9 mouse cellular contexts compared by ENCODE assay signal in the genomic region with DNA sequence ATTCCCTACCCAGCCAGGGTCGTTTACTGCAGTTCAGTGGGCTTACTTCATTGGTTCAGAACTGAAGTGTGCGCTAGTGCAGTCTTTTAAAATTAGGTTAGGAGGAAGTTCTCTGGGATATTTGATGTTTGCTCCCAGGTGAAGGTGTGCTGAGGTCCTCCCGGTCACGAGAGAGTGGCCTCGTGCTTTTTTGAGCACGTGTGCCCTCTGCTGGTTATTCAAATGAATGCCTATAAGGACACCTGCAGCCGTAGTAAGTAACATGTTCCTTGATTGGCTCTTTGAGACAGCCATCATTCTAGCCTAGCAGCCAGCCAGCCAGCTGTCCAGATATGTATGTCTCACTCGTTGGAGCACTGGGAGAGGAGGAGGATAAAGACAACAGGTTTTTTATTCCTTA. TPM values are rescaled to one million over a fixed set of nuclear protein-coding genes. Genes with fewer than 3 reads are reported as not detected.
A peak's percentile ranks its signal among the peaks of the same experiment; 100 is the strongest.
DNase-seq lines count a peak whose midpoint lies in the region; ATAC-seq lines count a peak whose summit lies in the region.
"Had no signal": no experiment of that assay in that cellular context is flagged by ENCODE, and none has a peak within 500 bp of the region (broad histone marks: within the 10 kb centered on the region; RNA-seq: fewer than 3 reads in every experiment).

No protein-coding gene starts in this region.

- no peaks in the 10 kb centered on the region for H3K4me1 ChIP-seq in stomach, embryonic 16.5 days (ENCODE audit: control insufficient read depth, insufficient read depth, low read length)
- H3K4me1 ChIP-seq: liver, embryonic 13.5 days had no signal

- H3K4me3 ChIP-seq in stomach, embryonic 16.5 days (replicated peaks; ENCODE audit: low read length): no peak overlapping the region
- H3K4me3 ChIP-seq: liver, embryonic 13.5 days had no signal

- no peaks in the 10 kb centered on the region for H3K27me3 ChIP-seq in stomach, embryonic 16.5 days (ENCODE audit: control insufficient read depth, insufficient read depth, low read length)

- no peak overlapping the region for H3K27ac ChIP-seq in stomach, embryonic 16.5 days (ENCODE audit: low read length)
- H3K27ac ChIP-seq: liver, embryonic 13.5 days had no signal

- ATAC-seq in megakaryocyte, adult 5-6 weeks (ENCODE audit: poor library complexity, severe bottlenecking): peak; percentile 73
- ATAC-seq in stomach, embryonic 16.5 days (ENCODE audit: insufficient read depth, low FRiP score): peak; percentile 76; the same call in 1 of the 2 replicates

- H3K36me3 ChIP-seq in stomach, embryonic 16.5 days (ENCODE audit: control insufficient read depth, insufficient read depth, low read length): no peaks in the 10 kb centered on the region
- H3K36me3 ChIP-seq: liver, embryonic 13.5 days had no signal

- no peak overlapping the region for H3K9ac ChIP-seq in stomach, embryonic 16.5 days (ENCODE audit: low read length)
- H3K9ac ChIP-seq: liver, embryonic 13.5 days had no signal

- WGBS in stomach, embryonic 16.5 days: 14% methylated on average over 8 of the region's 8 CpGs

- no peaks in the 10 kb centered on the region for H3K9me3 ChIP-seq in stomach, embryonic 16.5 days (replicated peaks; ENCODE audit: control insufficient read depth, low read length)
- H3K9me3 ChIP-seq: liver, embryonic 13.5 days had no signal

- no peak overlapping the region for H3K4me2 ChIP-seq in stomach, embryonic 16.5 days (ENCODE audit: low read depth, low read length)
- H3K4me2 ChIP-seq: liver, embryonic 13.5 days had no signal

- peak; percentile 20 for DNase-seq in gastrocnemius, postnatal 10 days
- DNase-seq in gastrocnemius, postnatal 36 days: no peak
- DNase-seq in MEL-GATA-1-ER (ENCODE audit: extremely low read depth, low read depth): peak; percentile 38
- DNase-seq in cerebellum, adult 8-10 months: peak; percentile 62
- peak; percentile 24 to 55 for DNase-seq in heart, adult 9 months (ENCODE audit: low spot score in 2 of 2)
- peak; percentile 65 for DNase-seq in kidney, postnatal 10 days
- DNase-seq: liver, embryonic 13.5 days had no signal

- intact Hi-C loops in gastrocnemius, postnatal 36 days (cut with DNase I): loop anchor here (1.0 to 5.0 kb wide), 2 partner anchors 138 to 329 kb away; no protein-coding TSS in a partner anchor

RNA-seq across cellular contexts. Expression of a gene that starts 27.0 kb away (rescaled TPM):
- 100 to 1,000 TPM; 882 to 915 TPM for total RNA-seq in gastrocnemius, postnatal 10 days (2021)
- 100 to 1,000 TPM; 430 to 527 TPM for total RNA-seq in gastrocnemius, postnatal 36 days (2021)
- 1,504 and 1,608 TPM in 2 replicates for total RNA-seq in megakaryocyte, adult 5-6 weeks (2015)
- total RNA-seq in megakaryocyte, adult 5-6 weeks (2017): 446 and 454 TPM in 2 replicates
- polyA plus RNA-seq in stomach, embryonic 16.5 days (2015; fragmentation: Nextera tagmentation; extraction: Ambion mirVana): 379 and 502 TPM in 2 replicates

Comparison
In these comparisons a context has a peak if more than half of its experiments do, and no peak if none do; other contexts are left out.
1. DNase-seq: peak in gastrocnemius, postnatal 10 days (single experiment), MEL-GATA-1-ER (single experiment), cerebellum, adult 8-10 months (single experiment), heart, adult 9 months (2 of 2) and kidney, postnatal 10 days (single experiment); none in gastrocnemius, postnatal 36 days (0 of 2).